Mouse (Mus musculus): ENCODE measurements around the gene Parp3.

GRCm38 (mm10) chr9:106473081-106473752 lies 3.5 kb downstream of the Parp3 start:
- TF ChIP-seq POLR2A (IDR thresholded peaks at IDR 0.05; ENCODE audit: insufficient read depth, low read depth, low read length) (no peak), CTCF (IDR thresholded peaks at IDR 0.05) (no peak), EP300 (IDR thresholded peaks at IDR 0.05; ENCODE audit: insufficient read depth, low read depth, low read length) (no peak)

All from heart, adult 2 months (tissue).